Mouse (Mus musculus) E14TG2a.4 (cell line): Measurements from ENCODE around the gene Usp3.

Experiments
- H3K27me3 ChIP-seq: 2 replicates; pipeline ENCODE4 v1.6.1; 2014; ENCODE audit warnings: low read length, control low read depth; ENCODE audit not compliant: insufficient read depth
- H3K36me3 ChIP-seq: 2 replicates; pipeline ENCODE4 v1.6.1; 2014; ENCODE audit warnings: low read length, control low read depth; ENCODE audit not compliant: insufficient read depth
- H3K4me1 ChIP-seq: replicated peaks from 2 replicates; pipeline ENCODE4 v1.6.1; 2014; ENCODE audit warnings: low read depth, low read length, control low read depth
- H3K4me3 ChIP-seq: replicated peaks from 2 replicates; pipeline ENCODE4 v1.5.1; 2014; ENCODE audit warnings: mild to moderate bottlenecking, low read length
- H3K9me3 ChIP-seq: 2 replicates; pipeline ENCODE4 v1.6.1; 2014; ENCODE audit warnings: low read length, control low read depth
- CTCF ChIP-seq: conservative IDR thresholded peaks from 2 replicates; pipeline ENCODE4 v1.5.1; 2014; ENCODE audit warnings: low read length
- NANOG ChIP-seq: IDR thresholded peaks from 2 replicates; pipeline ENCODE4 v1.6.1; 2014; ENCODE audit warnings: borderline replicate concordance, low read length, mixed read lengths
- POU5F1 ChIP-seq: IDR thresholded peaks from 2 replicates; pipeline ENCODE4 v1.6.1; 2014; ENCODE audit warnings: low read length, borderline replicate concordance

Usp3 gene

DNA sequence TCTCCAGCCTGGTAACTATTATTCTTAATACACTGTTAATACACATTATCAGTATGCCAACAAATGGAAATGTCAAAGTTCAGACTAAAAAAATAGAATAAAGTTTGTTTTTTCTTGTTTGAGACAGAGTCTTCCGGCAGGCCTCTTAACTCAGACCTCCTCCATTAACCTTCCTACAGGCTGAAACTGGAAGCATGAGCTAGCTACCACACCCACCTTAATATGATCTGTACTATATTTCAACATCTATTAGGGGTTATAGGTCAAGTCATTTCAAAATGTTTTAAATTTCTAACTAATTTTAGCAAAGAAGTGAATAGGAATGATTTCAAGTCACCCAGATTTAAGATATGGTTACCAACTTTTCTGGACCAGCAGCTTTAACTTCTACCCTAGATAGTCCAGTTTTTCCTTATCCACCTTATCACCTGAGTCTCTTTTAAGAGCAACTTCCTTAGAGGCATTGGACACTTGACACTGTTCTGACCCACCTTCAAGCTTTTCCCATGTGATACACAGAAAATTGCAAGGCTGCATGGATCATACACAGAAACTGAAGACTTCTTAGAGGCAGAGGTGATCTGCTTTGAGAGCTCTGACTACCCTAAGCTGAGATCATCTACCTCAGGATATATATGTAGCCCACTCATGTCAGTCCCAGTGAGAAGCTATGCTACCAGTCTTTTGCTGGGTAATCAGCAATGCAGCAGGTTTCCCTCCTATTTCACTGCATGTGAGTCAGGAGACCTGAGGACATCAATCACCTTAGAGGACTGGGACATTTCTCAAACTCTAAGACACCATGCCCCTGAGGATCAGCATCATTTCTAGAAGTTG, 17.7 kb downstream of the Usp3 start:
- H3K9me3 ChIP-seq = peaks cover 11% of the 10 kb centered on the region
- TF ChIP-seq CTCF (no peak), NANOG (no peak), POU5F1 (no peak)

GRCm38 (mm10) chr9:66571986-66572700, 20.8 kb downstream of the Usp3 start:
- no peaks in the 10 kb centered on the region for H3K27me3 ChIP-seq
- H3K4me3 ChIP-seq = no peak overlapping the region
- H3K4me1 ChIP-seq = no peaks in the 10 kb centered on the region
- no peaks in the 10 kb centered on the region for H3K36me3 ChIP-seq
- TF ChIP-seq POU5F1 = no peak
- TF ChIP-seq CTCF = no peak
- TF ChIP-seq NANOG = no peak
- peaks cover 11% of the 10 kb centered on the region for H3K9me3 ChIP-seq

More for the DNA sequence above, 17.7 kb downstream of the Usp3 start:
- H3K27me3 ChIP-seq = no peaks in the 10 kb centered on the region
- no peak overlapping the region for H3K4me3 ChIP-seq
- no peaks in the 10 kb centered on the region for H3K4me1 ChIP-seq
- no peaks in the 10 kb centered on the region for H3K36me3 ChIP-seq

- Histone ChIP-seq H3K4me3 (no peak overlapping the region), H3K9me3 (no peaks in the 10 kb centered on the region), H3K27me3 (no peaks in the 10 kb centered on the region), H3K4me1 (no peaks in the 10 kb centered on the region), H3K36me3 (no peaks in the 10 kb centered on the region)
- TF ChIP-seq CTCF = no peak
- no peak for TF ChIP-seq POU5F1
- no peak for TF ChIP-seq NANOG
These were observed 30.7 kb downstream of the Usp3 start for GRCm38 (mm10) chr9:66562215-66562614.

GRCm38 (mm10) chr9:66561496-66561895, 31.4 kb downstream of the Usp3 start:
- no peak for TF ChIP-seq CTCF
- TF ChIP-seq POU5F1 = no peak
- TF ChIP-seq NANOG = no peak
- Histone ChIP-seq H3K4me1 (no peaks in the 10 kb centered on the region), H3K36me3 (no peaks in the 10 kb centered on the region), H3K9me3 (no peaks in the 10 kb centered on the region), H3K27me3 (no peaks in the 10 kb centered on the region), H3K4me3 (no peak overlapping the region)

GRCm38 (mm10) chr9:66560728-66561127, 32.2 kb downstream of the Usp3 start:
- H3K9me3 ChIP-seq = no peaks in the 10 kb centered on the region
- no peaks in the 10 kb centered on the region for H3K4me1 ChIP-seq
- no peak for TF ChIP-seq NANOG
- no peak for TF ChIP-seq POU5F1
- no peak overlapping the region for H3K4me3 ChIP-seq
- H3K27me3 ChIP-seq = no peaks in the 10 kb centered on the region
- H3K36me3 ChIP-seq = no peaks in the 10 kb centered on the region

- Histone ChIP-seq H3K4me3 (no peak overlapping the region), H3K4me1 (no peaks in the 10 kb centered on the region), H3K9me3 (no peaks in the 10 kb centered on the region), H3K36me3 (no peaks in the 10 kb centered on the region), H3K27me3 (no peaks in the 10 kb centered on the region)
- TF ChIP-seq NANOG = no peak
- no peak for TF ChIP-seq POU5F1
- TF ChIP-seq CTCF = no peak
These were observed 32.6 kb downstream of the Usp3 start for GRCm38 (mm10) chr9:66560295-66560694.

DNA sequence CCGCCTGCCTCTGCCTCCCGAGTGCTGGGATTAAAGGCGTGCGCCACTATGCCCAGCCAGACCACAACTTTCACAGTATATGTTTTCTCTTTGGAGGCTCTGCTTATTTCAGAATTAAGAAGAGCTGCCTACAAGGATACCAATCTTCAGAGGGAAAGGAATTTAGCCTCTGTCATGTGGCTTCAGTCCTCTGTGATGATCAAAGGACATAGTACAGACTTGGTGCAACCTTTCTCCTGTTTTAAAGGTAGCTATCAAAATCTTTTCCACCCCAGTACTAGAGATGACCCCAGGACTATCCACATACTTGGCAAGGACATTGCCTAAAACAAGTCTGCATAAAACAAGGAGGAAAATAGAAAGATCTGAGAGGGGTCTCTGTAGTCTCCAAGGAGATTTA, 34.0 kb downstream of the Usp3 start:
- Histone ChIP-seq H3K9me3 (no peaks in the 10 kb centered on the region), H3K36me3 (no peaks in the 10 kb centered on the region), H3K27me3 (no peaks in the 10 kb centered on the region), H3K4me3 (no peak overlapping the region), H3K4me1 (no peaks in the 10 kb centered on the region)
- TF ChIP-seq CTCF (no peak), NANOG (no peak), POU5F1 (no peak)

DNA sequence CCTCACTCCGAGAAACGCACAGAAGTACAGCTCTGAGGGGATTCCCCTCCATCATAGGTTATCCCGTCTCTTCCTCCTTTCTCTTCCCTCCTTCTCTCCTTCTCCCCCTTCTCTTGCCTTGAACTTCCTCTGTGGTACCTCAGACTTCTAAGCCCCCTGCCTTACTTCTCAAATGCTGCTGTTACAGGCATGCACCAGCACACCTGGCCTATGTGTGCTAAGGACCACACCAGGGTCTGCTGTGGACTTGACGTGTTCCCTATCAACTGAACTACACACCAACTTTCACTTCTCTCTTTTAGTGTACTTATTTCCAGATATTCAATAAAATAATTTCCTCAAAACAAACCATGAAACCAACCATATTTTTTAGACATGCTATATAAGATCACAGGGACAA, 50.2 kb downstream of the Usp3 start:
- no peak for TF ChIP-seq CTCF
- no peak for TF ChIP-seq NANOG
- no peak for TF ChIP-seq POU5F1
- H3K4me3 ChIP-seq = no peak overlapping the region
- H3K9me3 ChIP-seq = no peaks in the 10 kb centered on the region

More for the DNA sequence above, 50.2 kb downstream of the Usp3 start:
- peaks cover 5% of the 10 kb centered on the region; the same call in 1 of the 2 replicates for H3K36me3 ChIP-seq
- H3K4me1 ChIP-seq = no peaks in the 10 kb centered on the region
- H3K27me3 ChIP-seq = no peaks in the 10 kb centered on the region
